Mouse (Mus musculus) heart, embryonic 15.5 days (tissue): ENCODE measurements around the gene Tom1l1. TPM values are rescaled to one million over a fixed set of nuclear protein-coding genes. Genes with fewer than 3 reads are reported as not detected.

Experiments used
- ATAC-seq: fragments of 200-750 bp; cut with Nextera tagmentation; replicated peaks from 2 replicates; pipeline ENCODE4 v1.8.0; 2017; ENCODE audit warnings: low read depth, moderate TSS enrichment; ENCODE audit not compliant: insufficient number of reproducible peaks, insufficient read depth, low FRiP score
- H3K27ac ChIP-seq: fragments of 300-500 bp; sonication (generic); 2 replicates; pipeline ENCODE4 v1.5.1; 2015; ENCODE audit warnings: mild to moderate bottlenecking, inconsistent platforms
- H3K27me3 ChIP-seq: fragments of 300-500 bp; sonication (generic); 2 replicates; pipeline ENCODE4 v1.6.1; 2015; ENCODE audit warnings: inconsistent platforms
- H3K36me3 ChIP-seq: fragments of 300-500 bp; sonication (generic); 2 replicates; pipeline ENCODE4 v1.6.1; 2015; ENCODE audit warnings: mild to moderate bottlenecking, inconsistent platforms
- H3K4me1 ChIP-seq: fragments of 300-500 bp; sonication (generic); replicated peaks from 2 replicates; pipeline ENCODE4 v1.6.1; 2015; ENCODE audit warnings: inconsistent platforms
- H3K4me2 ChIP-seq: fragments of 300-500 bp; sonication (generic); 2 replicates; pipeline ENCODE4 v1.6.1; 2015; ENCODE audit warnings: inconsistent platforms, mild to moderate bottlenecking, moderate library complexity
- H3K4me3 ChIP-seq: fragments of 300-500 bp; sonication (generic); 2 replicates; pipeline ENCODE4 v1.5.1; 2015; ENCODE audit warnings: mild to moderate bottlenecking, inconsistent platforms
- H3K9ac ChIP-seq: fragments of 300-500 bp; sonication (generic); 2 replicates; pipeline ENCODE4 v1.6.1; 2015; ENCODE audit warnings: mild to moderate bottlenecking, inconsistent platforms
- H3K9me3 ChIP-seq: fragments of 300-500 bp; sonication (generic); replicated peaks from 2 replicates; pipeline ENCODE4 v1.6.1; 2016; ENCODE audit warnings: inconsistent platforms
- WGBS: fragments of 180-500 bp; shearing (Covaris S2); methylation state at CpG from one replicate; pipeline ENCODE4 v1.1.7; 2015; ENCODE audit warnings: mixed read lengths; 5-methylcytosine and 5-hydroxymethylcytosine counted together
- polyA plus RNA-seq: library from polyadenylated mRNA; unstranded; fragments of >200 nt; fragmentation: Nextera tagmentation; extraction: Ambion mirVana; gene quantifications from 2 replicates; pipeline ENCODE4 v1.2.1, GENCODE M21; 2015

Tom1l1 gene
- polyA plus RNA-seq, 1 experiment from 2014 or later: 28.9 TPM

DNA sequence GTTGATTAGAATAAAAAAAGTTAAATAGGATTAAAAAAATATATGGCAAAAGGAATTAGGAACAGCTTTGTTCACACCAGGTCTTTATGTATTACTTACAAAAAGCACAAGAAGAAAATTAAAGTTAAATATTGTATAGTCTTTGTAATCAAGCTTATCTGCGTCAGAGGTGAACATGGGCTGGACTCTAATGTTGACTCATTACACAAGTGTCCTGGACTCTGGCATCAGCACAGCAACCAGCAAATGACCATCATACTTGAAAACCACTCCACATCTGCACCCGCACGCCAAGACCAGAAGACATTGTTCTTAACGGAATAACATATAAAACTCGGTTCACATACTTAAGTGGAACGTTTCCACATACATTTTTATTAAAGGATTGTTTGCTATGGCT lies 20.8 kb downstream of the Tom1l1 start:
- peaks cover 24% of the 10 kb centered on the region for H3K4me1 ChIP-seq
- 93% methylated on average over 6 of the region's 6 CpGs for WGBS
- no peak overlapping the region for H3K27ac ChIP-seq
- H3K4me3 ChIP-seq: no peak overlapping the region
- ATAC-seq: no peak
- no peaks in the 10 kb centered on the region for H3K27me3 ChIP-seq
- H3K36me3 ChIP-seq: peaks cover 11% of the 10 kb centered on the region; the same call in 1 of the 2 replicates
- no peak overlapping the region for H3K4me2 ChIP-seq
- no peaks in the 10 kb centered on the region for H3K9me3 ChIP-seq
- H3K9ac ChIP-seq: no peak overlapping the region

DNA sequence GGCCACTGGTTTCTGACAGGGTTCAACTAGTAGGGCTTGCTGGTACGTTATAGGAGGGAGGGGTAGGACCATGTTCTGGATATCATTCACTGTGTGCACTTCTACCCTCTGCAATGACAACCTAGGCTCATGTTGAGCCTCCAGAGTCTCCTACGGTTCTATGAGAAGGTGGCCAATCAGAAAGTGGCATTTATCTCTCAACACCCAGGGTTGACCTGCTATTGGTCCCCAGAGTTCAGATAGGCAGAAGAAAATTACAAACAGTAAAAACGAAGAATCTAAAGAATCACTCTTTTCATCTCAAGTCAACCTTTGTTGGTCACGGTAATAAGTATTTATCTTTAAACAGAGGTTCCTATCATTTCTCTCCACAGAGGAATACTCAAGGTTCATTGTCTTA lies 21.2 kb downstream of the Tom1l1 start:
- Histone ChIP-seq H3K4me2 (no peak overlapping the region), H3K27me3 (no peaks in the 10 kb centered on the region), H3K9ac (no peak overlapping the region), H3K36me3 (peaks cover 10% of the 10 kb centered on the region; the same call in 1 of the 2 replicates), H3K4me3 (no peak overlapping the region), H3K27ac (no peak overlapping the region), H3K9me3 (no peaks in the 10 kb centered on the region), H3K4me1 (peaks cover 24% of the 10 kb centered on the region)
- no peak for ATAC-seq
- WGBS: 80% methylated on average over 4 of the region's 4 CpGs

DNA sequence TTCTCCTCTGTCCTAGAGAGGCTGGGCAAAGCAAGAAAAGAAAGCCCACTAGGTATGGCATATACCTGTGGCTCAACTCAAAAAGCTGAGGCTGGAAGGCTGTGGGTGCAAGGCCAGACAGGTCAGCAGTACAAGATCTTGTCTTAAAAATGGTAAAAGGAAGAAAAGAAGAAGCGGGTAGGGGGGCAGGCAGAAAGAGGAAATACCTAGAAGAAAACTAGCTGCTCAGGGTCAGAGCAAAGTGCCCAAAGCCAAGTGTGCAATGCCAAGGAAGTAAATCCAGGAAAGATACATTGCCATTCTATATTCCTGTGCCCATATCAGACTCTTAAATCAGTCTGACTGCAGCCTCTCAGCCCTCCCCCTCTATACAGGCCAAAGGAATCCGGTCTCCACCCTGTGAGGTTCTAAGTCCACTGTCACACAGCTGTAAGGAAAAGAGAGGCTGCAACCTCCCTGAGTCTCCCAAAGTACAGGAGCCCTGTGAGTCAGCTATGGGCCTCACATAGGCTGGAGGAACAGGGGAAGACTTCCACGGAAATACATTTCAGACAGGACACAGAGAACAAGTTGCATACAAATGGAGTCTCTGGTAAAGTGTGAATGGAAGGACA lies 21.9 kb downstream of the Tom1l1 start:
- Histone ChIP-seq H3K4me2 (no peak overlapping the region), H3K9ac (no peak overlapping the region), H3K27ac (0 out of 2 replicates have a peak overlapping the region, but pooled peaks have one; percentile 60), H3K36me3 (peaks cover 10% of the 10 kb centered on the region; the same call in 1 of the 2 replicates), H3K27me3 (no peaks in the 10 kb centered on the region), H3K4me1 (peaks cover 24% of the 10 kb centered on the region), H3K4me3 (no peak overlapping the region), H3K9me3 (no peaks in the 10 kb centered on the region)
- ATAC-seq: no peak
- WGBS: 61% methylated on average over 3 of the region's 3 CpGs

DNA sequence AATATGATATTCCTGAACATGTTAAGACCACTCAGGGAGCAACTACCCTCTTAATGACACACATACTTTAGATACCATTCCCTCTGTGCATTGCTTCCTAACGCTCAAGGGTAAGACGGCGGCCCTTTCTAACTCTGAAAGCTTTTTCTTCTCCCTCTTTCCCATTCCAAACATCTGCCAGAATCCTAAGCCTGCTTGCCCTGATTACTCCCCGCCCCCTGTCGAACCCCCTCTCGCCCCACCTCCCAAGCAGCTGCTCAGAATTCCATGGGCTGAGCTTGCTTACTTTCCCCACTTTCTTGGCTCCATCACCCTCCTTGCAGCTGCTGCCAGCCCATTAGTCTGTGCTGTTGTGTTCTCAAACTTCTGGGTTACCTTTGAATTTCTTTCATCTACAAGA lies 23.0 kb downstream of the Tom1l1 start:
- Histone ChIP-seq H3K4me1 (peaks cover 24% of the 10 kb centered on the region), H3K9ac (no peak overlapping the region), H3K4me2 (peak overlapping the region; percentile 32), H3K4me3 (no peak overlapping the region), H3K36me3 (peaks cover 10% of the 10 kb centered on the region; the same call in 1 of the 2 replicates), H3K9me3 (no peaks in the 10 kb centered on the region), H3K27ac (peak overlapping the region; percentile 60), H3K27me3 (no peaks in the 10 kb centered on the region)
- WGBS: 14% methylated on average over 6 of the region's 6 CpGs
- ATAC-seq: peak; percentile 55; the same call in 1 of the 2 replicates

DNA sequence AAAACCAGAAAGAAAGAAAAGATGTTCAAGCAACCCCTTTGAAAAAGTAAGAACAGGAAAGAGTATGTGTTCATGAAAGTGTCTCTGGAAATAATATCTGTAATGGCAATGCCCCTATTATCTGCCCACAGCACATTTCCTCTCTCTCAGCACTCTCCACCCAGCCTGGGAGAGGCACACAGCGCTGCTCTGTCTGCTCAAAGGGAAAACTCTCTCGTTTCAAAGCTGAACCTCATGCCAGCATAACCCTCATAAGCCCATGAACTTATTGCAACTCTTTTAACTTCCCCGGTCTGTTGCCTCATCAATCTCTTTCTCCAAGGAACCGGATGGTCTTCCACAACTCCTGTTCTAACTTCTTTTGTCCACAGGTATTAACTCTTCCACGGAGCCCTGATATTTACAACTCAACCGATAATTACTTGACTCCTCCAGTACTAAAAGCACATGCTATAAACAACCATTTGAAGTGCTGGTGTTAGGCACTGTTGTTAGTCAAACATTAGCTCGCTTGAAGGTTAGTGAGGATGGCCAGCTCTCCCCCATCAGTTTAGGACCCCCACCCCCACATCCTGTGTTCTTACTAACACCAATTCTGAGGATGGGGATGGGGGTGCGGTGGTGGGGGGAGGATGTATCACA lies 23.7 kb downstream of the Tom1l1 start:
- Histone ChIP-seq H3K27ac (peak overlapping the region; percentile 60), H3K4me3 (no peak overlapping the region), H3K4me2 (peak overlapping the region; percentile 32; the same call in 1 of the 2 replicates), H3K9me3 (no peaks in the 10 kb centered on the region), H3K4me1 (peaks cover 24% of the 10 kb centered on the region), H3K9ac (no peak overlapping the region), H3K36me3 (peaks cover 3% of the 10 kb centered on the region; the same call in 1 of the 2 replicates), H3K27me3 (no peaks in the 10 kb centered on the region)
- WGBS: 22% methylated on average over 8 of the region's 8 CpGs
- no peak; the same call in 1 of the 2 replicates for ATAC-seq

DNA sequence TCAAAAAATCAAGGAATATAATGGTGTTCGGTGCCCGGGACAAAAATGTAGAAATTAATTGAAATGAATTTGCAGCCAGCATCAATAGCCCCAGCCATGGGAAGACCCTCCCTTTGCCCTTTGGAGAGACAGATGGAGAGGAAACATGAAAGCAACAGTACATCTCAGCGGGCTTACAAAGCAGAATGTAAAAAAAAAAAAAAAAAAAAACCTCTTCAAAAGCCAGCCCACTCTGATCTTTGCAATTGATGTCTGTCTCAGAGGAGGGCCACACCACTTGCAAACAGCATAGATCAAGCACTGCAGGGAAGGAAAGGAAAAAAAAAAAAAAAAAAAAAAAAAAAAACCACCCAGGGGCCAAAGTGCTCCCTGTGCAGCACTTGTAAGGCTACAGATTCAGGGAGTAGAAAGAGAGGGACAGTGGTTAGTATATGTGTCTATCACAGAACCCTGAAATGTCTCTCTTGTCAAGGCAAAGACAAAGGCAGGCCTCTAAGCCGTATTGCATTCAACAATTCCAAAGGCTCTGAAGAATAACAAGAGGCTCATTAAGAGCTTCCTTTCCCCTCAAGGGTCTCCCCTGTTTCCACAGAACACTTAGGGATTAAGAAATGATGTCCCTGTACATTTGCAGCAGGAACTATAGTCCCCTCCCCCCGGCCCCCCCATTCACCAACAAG lies 24.4 kb downstream of the Tom1l1 start:
- WGBS: 63% methylated on average over 5 of the region's 5 CpGs
- Histone ChIP-seq H3K9ac (no peak overlapping the region), H3K9me3 (no peaks in the 10 kb centered on the region), H3K4me2 (no peak overlapping the region), H3K27me3 (no peaks in the 10 kb centered on the region), H3K36me3 (peaks cover 3% of the 10 kb centered on the region; the same call in 1 of the 2 replicates), H3K4me3 (no peak overlapping the region), H3K4me1 (peaks cover 24% of the 10 kb centered on the region), H3K27ac (peak overlapping the region; percentile 60)
- ATAC-seq: no peak; the same call in 1 of the 2 replicates

DNA sequence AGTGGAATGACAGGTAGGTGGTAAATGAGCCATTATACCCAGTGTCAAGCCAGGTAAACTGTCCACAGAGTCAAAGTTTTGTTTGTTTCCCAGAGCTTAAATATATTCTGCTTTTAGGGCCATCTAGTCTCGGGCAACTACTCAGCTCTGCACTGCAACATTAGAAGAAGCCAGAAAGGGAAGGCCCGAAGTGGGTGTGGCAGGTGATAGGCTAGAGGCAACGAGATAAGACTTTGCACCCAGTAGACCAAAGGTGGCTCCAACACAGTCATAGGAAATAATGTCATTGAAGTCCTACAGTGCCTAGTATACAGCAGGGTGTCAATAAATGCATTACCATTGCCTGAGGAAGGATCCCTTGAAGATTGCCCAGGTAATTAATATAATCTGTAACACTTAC lies 25.1 kb downstream of the Tom1l1 start:
- H3K9me3 ChIP-seq: no peaks in the 10 kb centered on the region
- WGBS: 54% methylated on average over 3 of the region's 3 CpGs
- H3K4me1 ChIP-seq: peaks cover 24% of the 10 kb centered on the region
- no peak overlapping the region for H3K9ac ChIP-seq
- no peak overlapping the region for H3K4me3 ChIP-seq
- H3K27me3 ChIP-seq: no peaks in the 10 kb centered on the region
- no peak overlapping the region for H3K27ac ChIP-seq
- H3K4me2 ChIP-seq: no peak overlapping the region
- no peak for ATAC-seq
- H3K36me3 ChIP-seq: peaks cover 3% of the 10 kb centered on the region; the same call in 1 of the 2 replicates

DNA sequence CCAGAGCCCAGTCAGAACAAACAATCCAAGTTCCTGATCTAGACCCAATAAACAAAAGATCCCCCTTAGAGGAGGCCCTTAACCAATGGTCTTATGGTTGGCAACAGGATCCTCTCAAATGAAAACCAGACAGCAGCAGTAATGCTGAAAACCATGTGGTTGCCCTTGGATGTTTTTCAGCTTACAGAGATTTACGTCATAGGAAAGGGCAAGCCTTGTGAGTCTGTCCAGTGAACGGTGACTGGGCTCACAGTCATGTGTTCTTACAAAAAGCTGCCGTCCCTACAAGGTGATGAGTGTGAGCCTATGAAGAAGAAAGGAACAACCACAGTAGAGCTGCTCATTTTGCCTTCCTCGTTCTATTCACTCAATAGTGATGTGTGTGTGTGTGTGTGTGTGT lies 27.5 kb downstream of the Tom1l1 start:
- peaks cover 19% of the 10 kb centered on the region for H3K36me3 ChIP-seq
- H3K9me3 ChIP-seq: no peaks in the 10 kb centered on the region
- H3K9ac ChIP-seq: no peak overlapping the region
- no peak overlapping the region for H3K4me2 ChIP-seq
- no peak overlapping the region for H3K27ac ChIP-seq
- ATAC-seq: no peak
- no peaks in the 10 kb centered on the region for H3K27me3 ChIP-seq
- H3K4me3 ChIP-seq: no peak overlapping the region
- peaks cover 19% of the 10 kb centered on the region for H3K4me1 ChIP-seq
- 78% methylated on average over 4 of the region's 4 CpGs for WGBS

DNA sequence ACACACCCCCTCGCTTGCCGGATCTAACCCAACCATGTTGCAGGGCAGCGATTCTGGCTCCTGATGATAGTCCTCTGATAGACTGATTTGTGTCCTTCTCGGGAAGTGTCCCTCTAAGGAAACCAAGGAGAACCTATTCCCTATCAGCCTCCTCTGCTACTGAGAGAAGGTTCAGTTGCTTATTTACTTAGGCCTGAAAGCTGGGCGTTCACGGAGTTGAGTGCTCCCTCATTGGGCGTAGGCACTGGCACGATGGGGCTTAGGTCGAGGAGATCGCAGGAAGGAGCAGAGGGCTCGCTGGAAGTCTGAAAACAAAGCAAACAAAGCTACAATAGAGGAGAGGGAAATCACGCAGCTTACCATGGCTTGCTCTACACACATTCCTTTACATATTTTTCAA lies 30.6 kb downstream of the Tom1l1 start:
- H3K27me3 ChIP-seq: no peaks in the 10 kb centered on the region
- H3K9ac ChIP-seq: no peak overlapping the region
- no peak for ATAC-seq
- H3K27ac ChIP-seq: no peak overlapping the region
- H3K4me1 ChIP-seq: no peaks in the 10 kb centered on the region; the same call in 1 of the 2 replicates
- no peak overlapping the region for H3K4me2 ChIP-seq
- H3K4me3 ChIP-seq: no peak overlapping the region
- WGBS: 88% methylated on average over 12 of the region's 12 CpGs
- H3K36me3 ChIP-seq: peaks cover 26% of the 10 kb centered on the region
- no peaks in the 10 kb centered on the region for H3K9me3 ChIP-seq

DNA sequence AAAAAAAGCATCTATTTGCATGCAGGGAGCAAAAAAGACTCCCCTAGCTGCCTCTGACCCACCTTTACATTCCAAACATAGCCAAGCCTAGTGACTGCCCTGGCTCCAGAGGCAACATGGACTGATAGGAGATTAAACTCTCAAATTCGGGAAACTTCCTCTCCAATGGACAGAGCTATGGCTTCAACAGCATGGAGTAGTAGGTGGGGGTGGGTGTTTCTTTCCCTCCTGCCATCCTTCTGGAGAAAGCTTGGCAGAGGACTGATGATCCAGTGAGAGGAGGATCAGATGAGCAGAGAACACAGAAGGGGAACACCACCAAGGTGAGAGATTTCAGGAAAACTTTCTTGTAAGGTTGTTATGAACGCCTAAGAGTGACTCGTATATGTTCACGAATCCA lies 35.6 kb downstream of the Tom1l1 start:
- Histone ChIP-seq H3K4me3 (no peak overlapping the region), H3K9ac (no peak overlapping the region), H3K4me2 (no peak overlapping the region), H3K4me1 (no peaks in the 10 kb centered on the region; the same call in none of the 2 replicates), H3K36me3 (peaks cover 49% of the 10 kb centered on the region), H3K9me3 (no peaks in the 10 kb centered on the region), H3K27ac (no peak overlapping the region), H3K27me3 (no peaks in the 10 kb centered on the region)
- ATAC-seq: no peak
- WGBS: 82% methylated on average over 4 of the region's 4 CpGs

DNA sequence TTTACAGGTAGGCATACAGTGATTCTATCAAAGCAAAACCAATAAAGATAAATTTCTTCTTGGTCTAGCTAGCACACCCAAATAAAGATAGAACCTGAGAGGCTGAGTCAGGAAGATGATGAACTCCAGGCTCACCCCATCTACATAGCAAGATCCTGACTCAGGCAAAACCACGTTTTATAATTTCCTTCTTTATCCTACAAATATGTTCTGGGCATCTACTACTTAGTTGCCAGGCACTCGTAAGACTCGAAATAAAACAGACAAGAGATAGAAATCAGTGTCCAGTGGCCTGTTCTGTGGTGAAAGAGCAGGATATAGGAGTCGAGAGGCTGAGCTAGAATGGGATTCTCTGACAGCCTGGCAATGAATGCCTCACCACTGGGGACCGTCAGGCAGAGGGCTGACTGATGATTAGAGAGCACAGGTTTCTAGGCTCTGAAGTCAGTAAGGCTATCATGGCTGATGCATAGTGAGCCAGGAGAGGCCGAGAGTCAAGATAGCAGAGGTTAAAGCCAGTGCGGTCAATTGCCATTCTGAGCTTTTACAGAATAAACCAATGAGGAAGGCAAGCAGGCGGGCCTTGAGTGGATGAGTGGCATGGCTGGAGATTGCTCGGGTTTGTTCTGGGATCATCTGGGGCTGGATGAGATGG lies 37.8 kb downstream of the Tom1l1 start:
- no peak overlapping the region for H3K9ac ChIP-seq
- WGBS: 47% methylated on average over 9 of the region's 9 CpGs

More for the DNA sequence above, 37.8 kb downstream of the Tom1l1 start:
- H3K4me1 ChIP-seq: no peaks in the 10 kb centered on the region; the same call in none of the 2 replicates
- H3K27me3 ChIP-seq: no peaks in the 10 kb centered on the region
- no peaks in the 10 kb centered on the region for H3K9me3 ChIP-seq
- H3K36me3 ChIP-seq: peaks cover 54% of the 10 kb centered on the region
- H3K27ac ChIP-seq: no peak overlapping the region
- H3K4me3 ChIP-seq: no peak overlapping the region
- ATAC-seq: no peak
- H3K4me2 ChIP-seq: no peak overlapping the region
